Mouse (Mus musculus): Measurements from ENCODE around the gene Ncoa5. TPM values are rescaled to one million over a fixed set of nuclear protein-coding genes. Genes with fewer than 3 reads are reported as not detected.

Ncoa5 gene
- polyA plus RNA-seq, 1 experiment: not detected

DNA sequence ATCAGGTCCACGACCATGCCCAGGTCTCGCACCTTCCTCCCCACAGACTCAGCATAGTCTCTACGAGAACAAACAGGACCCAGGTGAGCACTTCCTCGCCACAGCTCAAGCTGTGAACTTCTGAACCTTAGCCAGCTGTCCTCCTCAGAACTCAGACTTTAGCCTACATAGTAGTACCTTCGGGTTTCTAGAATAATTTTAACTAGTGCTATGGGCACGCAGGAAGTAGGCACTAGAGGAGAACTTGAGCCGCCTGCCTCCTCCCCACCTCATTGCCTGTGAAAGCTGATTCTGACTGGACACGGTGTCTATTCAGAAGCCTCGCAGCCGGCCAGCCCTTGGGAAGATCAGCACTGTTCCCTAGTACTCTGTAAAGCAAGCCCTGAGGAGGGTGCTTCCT is 30.4 kb downstream of the Ncoa5 start:
- TF ChIP-seq POLR2A (IDR thresholded peaks at IDR 0.05; ENCODE audit: insufficient read depth, low read depth, low read length): no peak
- TF ChIP-seq CTCF (IDR thresholded peaks at IDR 0.05; ENCODE audit: insufficient read depth, low read depth, low read length): no peak
- Histone ChIP-seq H3K4me3 (ENCODE audit: insufficient read depth, low read depth, low read length) (no peak overlapping the region), H3K4me1 (ENCODE audit: control insufficient read depth, insufficient read depth, low read length) (peaks cover 2% of the 10 kb centered on the region; the same call in 1 of the 2 replicates), H3K27ac (ENCODE audit: insufficient read depth, low read depth, low read length) (no peak overlapping the region)
- 80% methylated on average over 10 of the region's 10 CpGs for WGBS

DNA sequence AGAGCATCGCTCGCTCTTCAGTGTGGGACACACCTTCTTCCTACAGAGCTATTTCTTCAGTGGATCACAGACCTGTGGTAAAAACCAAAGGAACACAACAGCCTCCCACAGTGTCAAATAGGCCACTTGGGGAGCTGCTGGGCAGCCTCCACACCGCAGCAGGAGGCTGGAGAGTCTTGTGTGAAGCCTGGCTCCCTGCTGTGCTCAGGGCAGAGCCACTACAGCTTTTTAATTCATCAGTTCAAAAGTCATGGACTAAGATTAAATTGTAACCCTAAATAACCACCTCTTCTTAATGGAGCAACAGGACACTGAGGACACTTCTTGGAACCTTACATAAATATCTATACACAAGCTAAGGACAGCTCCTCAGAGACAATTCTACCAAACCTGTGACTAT is 31.6 kb downstream of the Ncoa5 start:
- WGBS: 49% methylated on average over 3 of the region's 3 CpGs
- H3K4me1 ChIP-seq (ENCODE audit: control insufficient read depth, insufficient read depth, low read length): peaks cover 11% of the 10 kb centered on the region
- no peak overlapping the region for H3K4me3 ChIP-seq (ENCODE audit: insufficient read depth, low read depth, low read length)
- H3K27ac ChIP-seq (ENCODE audit: insufficient read depth, low read depth, low read length): no peak overlapping the region
- TF ChIP-seq POLR2A (IDR thresholded peaks at IDR 0.05; ENCODE audit: insufficient read depth, low read depth, low read length): no peak

DNA sequence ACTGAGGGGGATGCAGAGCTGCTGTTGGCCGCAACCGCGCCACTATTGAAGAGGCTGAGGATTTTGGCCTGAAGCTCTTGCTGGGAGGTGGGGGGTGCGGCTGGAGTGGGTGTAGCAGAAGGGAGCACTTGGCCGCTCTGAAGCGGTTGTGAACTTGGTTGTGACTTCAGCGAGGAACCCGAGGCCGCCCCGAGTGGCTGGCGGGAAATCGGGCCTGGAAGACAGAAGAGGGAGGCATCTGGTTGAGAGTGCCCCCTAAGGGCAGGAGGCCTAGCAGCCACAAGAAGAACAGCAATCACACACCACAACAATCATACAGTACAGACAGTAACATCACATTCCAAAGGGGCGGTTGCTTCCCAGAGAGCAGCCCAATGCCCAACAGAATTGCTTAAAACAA is 32.7 kb downstream of the Ncoa5 start:
- no peak overlapping the region for H3K4me3 ChIP-seq (ENCODE audit: insufficient read depth, low read depth, low read length)
- peaks cover 22% of the 10 kb centered on the region for H3K4me1 ChIP-seq (ENCODE audit: control insufficient read depth, insufficient read depth, low read length)
- H3K27ac ChIP-seq (ENCODE audit: insufficient read depth, low read depth, low read length): no peak overlapping the region
- TF ChIP-seq POLR2A (IDR thresholded peaks at IDR 0.05; ENCODE audit: insufficient read depth, low read depth, low read length): no peak
- TF ChIP-seq CTCF (IDR thresholded peaks at IDR 0.05; ENCODE audit: insufficient read depth, low read depth, low read length): no peak
- 72% methylated on average over 13 of the region's 13 CpGs for WGBS

DNA sequence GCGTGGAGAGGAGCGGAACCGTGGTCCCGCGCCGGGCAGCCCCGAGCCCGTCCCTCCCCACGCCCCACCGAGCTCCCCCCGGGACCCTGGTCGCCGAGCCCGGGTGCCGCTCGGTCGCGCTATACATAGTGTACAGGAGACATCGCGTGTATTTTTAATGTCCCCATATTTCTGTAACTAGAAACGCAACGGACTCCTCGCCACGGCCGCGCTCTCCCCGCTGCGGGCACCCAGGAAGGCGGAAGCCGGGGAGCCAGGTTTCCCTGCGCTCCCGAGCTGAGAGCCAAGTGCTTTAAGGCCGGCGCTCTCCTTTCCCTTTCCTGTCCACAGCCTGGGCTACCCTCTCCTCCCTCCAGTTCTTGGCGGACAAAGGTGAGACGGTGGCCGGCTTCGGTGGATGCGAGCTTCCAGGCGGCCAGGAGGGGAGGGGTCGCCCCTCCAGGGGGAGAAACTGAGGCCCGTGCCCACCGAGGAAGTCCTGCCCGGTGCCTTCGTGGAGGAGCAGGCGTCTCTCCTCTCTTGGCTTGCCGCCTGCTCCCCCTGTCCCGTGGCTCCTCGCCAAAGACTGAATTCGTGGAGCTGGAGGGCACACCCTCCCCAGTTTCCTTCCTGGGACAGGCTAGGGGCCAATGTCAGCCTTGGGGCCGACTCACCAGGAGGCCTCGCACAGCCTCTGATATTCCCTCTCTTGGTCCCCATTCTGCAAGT is 36.8 kb downstream of the Ncoa5 start:
- Histone ChIP-seq H3K27ac (ENCODE audit: insufficient read depth, low read depth, low read length) (peak overlapping the region; percentile 23; the same call in 1 of the 2 replicates), H3K4me1 (ENCODE audit: control insufficient read depth, insufficient read depth, low read length) (peaks cover 52% of the 10 kb centered on the region), H3K4me3 (ENCODE audit: insufficient read depth, low read depth, low read length) (no peak overlapping the region)
- TF ChIP-seq CTCF (IDR thresholded peaks at IDR 0.05; ENCODE audit: insufficient read depth, low read depth, low read length): no peak
- TF ChIP-seq POLR2A (IDR thresholded peaks at IDR 0.05; ENCODE audit: insufficient read depth, low read depth, low read length): no peak
- 24% methylated on average over 52 of the region's 52 CpGs for whole genome bisulfite sequencing

DNA sequence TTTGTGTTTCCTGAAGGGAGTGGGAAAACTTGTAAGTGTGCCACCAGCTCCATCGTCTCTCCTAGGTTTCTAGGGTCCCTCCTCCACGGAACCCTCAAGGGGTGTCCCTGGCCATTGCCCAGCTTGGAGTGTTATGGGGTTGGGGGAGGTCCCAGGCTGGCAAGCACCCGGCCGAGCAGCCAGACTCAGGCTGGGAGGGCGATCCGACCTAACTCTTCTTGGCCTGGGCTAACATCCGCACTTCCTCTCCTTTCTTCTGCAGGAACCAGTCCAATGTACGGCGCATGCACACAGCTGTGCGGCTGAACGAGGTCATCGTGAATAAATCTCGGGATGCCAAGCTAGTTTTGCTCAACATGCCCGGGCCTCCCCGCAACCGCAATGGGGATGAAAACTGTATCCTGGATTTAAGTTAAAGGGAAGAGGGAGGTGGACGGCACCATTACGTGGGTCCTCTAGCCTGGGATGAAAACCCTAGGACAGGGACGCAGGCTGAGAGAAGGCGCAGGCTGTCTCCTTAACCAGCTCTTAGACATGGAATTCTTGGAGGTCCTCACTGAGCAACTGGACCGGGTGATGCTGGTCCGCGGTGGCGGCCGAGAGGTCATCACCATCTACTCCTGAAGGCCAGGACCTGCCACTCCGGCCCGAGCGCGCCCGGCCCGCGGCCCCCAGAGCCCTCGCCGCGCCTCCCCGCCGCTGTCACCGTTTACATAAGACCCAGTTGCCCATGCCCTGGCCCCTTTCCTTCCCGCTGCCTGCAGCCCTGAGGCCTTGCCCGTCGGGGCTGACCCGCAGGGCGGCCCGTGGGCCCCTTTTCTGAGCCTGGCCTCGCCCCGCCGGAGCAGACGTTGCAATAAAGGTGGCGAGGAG is 37.6 kb downstream of the Ncoa5 start:
- no peak for TF ChIP-seq POLR2A (IDR thresholded peaks at IDR 0.05; ENCODE audit: insufficient read depth, low read depth, low read length)
- WGBS: 26% methylated on average over 47 of the region's 49 CpGs
- Histone ChIP-seq H3K4me1 (ENCODE audit: control insufficient read depth, insufficient read depth, low read length) (peaks cover 54% of the 10 kb centered on the region), H3K27ac (ENCODE audit: insufficient read depth, low read depth, low read length) (no peak overlapping the region; the same call in none of the 2 replicates), H3K4me3 (ENCODE audit: insufficient read depth, low read depth, low read length) (no peak overlapping the region)

DNA sequence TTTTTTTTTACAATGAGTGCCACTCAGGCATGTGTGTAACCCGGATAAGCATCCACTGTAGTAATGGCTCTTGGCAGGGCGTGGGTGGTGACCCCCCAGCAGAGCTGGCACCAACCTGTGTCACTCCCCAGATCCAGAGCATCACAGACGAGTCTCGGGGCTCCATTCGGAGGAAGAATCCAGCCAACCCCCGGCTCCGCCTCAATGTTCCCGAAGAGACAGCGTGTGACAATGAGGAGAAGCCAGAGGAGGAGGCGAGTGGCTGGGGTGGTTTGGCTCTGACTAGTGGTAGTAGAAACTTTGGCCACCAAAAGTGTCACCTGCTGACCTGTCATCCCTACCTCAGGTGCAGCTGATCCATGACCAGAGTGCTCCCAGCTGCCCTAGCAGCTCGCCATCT is 38.7 kb downstream of the Ncoa5 start:
- TF ChIP-seq POLR2A (IDR thresholded peaks at IDR 0.05; ENCODE audit: insufficient read depth, low read depth, low read length) (0 out of 2 replicates have a peak, but pooled peaks have one; percentile 20), CTCF (IDR thresholded peaks at IDR 0.05; ENCODE audit: insufficient read depth, low read depth, low read length) (no peak)
- H3K4me1 ChIP-seq (ENCODE audit: control insufficient read depth, insufficient read depth, low read length): peaks cover 58% of the 10 kb centered on the region
- no peak overlapping the region for H3K27ac ChIP-seq (ENCODE audit: insufficient read depth, low read depth, low read length)
- H3K4me3 ChIP-seq (ENCODE audit: insufficient read depth, low read depth, low read length): no peak overlapping the region
- WGBS: 37% methylated on average over 11 of the region's 11 CpGs

DNA sequence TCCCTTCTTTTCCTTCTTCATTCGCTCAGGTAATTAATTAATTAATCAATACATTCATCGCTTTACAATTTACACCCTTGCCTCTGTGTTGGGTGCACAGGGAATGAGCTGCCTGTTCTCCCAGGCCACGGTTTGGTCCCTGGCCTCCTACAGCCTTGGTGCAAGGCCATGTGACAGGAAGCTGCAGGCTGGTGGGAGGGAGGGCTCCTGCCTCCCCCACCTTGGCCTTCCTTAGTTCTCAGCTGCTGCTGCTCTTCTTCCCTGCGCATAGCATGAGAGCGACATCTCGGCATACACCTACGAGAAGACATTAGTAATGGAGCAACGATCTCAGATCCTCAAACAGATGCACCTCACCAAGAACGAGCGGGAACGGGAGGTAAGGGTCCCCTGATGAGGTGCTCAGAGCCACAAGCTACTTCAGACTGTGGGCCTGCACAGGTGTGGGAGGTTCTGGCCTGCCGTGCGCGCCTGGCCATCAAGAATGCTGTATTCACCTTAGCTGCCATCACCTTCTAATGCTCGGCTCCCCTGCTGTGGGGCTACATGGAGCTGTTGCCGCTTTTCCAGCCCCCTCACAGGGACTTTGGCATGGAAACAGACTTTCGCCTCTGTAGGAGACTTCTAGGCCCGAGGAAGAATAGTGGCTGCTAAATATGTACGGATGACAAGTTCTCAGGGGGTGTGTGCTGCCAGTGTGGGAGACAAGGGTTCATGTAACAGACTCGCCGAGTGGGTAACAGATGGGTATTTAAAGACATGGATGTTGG is 39.8 kb downstream of the Ncoa5 start:
- Histone ChIP-seq H3K4me3 (ENCODE audit: insufficient read depth, low read depth, low read length) (no peak overlapping the region), H3K27ac (ENCODE audit: insufficient read depth, low read depth, low read length) (peak overlapping the region; percentile 27), H3K4me1 (ENCODE audit: control insufficient read depth, insufficient read depth, low read length) (peaks cover 62% of the 10 kb centered on the region)
- TF ChIP-seq POLR2A (IDR thresholded peaks at IDR 0.05; ENCODE audit: insufficient read depth, low read depth, low read length) (no peak), CTCF (IDR thresholded peaks at IDR 0.05; ENCODE audit: insufficient read depth, low read depth, low read length) (no peak)
- WGBS: 43% methylated on average over 21 of the region's 21 CpGs

DNA sequence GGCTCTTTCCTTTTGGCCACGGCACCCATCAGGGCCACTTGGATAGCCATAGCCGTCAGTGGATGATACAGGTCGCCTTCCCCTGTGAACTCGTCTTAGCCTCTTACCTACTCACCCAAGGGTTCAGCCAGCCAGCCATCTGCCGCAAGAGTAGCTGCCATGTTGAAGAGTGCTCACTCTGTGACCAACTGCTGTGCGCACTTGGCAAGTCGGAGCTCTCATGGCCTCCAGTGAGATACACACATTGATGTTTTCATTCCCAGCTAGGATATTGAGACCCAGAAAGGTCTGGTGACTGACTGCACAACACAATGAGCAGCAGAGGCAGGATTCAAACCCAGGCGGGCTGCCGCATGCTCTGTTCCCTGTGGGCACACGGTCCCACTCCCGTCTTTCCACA is 40.5 kb downstream of the Ncoa5 start:
- no peak overlapping the region for H3K4me3 ChIP-seq (ENCODE audit: insufficient read depth, low read depth, low read length)
- TF ChIP-seq CTCF (IDR thresholded peaks at IDR 0.05; ENCODE audit: insufficient read depth, low read depth, low read length): no peak
- TF ChIP-seq POLR2A (IDR thresholded peaks at IDR 0.05; ENCODE audit: insufficient read depth, low read depth, low read length): no peak
- H3K27ac ChIP-seq (ENCODE audit: insufficient read depth, low read depth, low read length): 0 out of 2 replicates have a peak overlapping the region, but pooled peaks have one; percentile 27
- peaks cover 62% of the 10 kb centered on the region for H3K4me1 ChIP-seq (ENCODE audit: control insufficient read depth, insufficient read depth, low read length)
- WGBS: 77% methylated on average over 11 of the region's 11 CpGs

Measured in olfactory bulb, adult 2 months (tissue).